Mouse (Mus musculus): ENCODE data around the gene Vmn1r44.
"Not testable (repeated sequence)": the region's sequence is repeated elsewhere in the genome, so short reads cannot be mapped to it uniquely, and the experiment has no call there.

The Vmn1r44 gene

DNA sequence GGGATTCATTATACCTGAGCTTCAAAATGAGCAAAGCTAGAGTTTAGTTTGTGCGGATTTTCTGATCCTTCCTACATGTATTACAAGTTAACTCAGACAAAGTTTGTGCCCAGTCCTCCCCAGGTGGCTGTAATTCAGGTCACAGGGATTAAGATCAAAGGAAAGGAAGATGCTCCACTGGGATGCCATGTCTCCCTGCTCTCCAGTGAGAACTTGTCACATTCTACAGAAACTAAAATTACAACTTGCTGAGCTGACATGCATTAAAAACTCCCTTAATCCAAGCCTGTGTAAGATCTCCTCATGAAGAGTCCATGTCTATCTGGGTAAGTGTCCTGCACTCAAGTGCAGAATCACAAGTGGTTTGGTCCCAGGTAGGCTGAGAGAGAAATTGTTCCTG, at the start of gene Vmn1r44:
TSS of gene Vmn1r44 (plus strand) at position 301 of the 400 bp plus-strand sequence.
- no peak for DNase-seq

DNA sequence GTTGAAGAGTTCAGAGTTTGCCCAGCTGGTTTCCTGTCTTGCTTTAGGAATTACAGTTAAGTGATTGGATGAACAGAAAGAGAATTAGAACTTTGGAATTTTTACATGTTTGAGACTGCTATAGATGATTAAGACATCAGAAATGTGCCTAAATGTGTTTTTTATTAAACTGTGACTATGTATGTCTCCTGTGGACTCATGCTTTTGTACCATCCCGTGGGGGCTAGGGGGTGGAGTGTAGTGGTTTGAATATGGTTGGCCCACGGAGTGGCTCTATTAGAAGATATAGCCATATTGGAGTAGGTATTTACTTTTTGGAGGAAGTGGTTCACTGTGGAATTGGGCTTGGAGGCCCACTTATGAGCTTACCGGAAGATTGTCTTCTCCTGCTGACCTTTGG, 25.9 kb upstream of the Vmn1r44 start:
- DNase-seq: no peak

DNA sequence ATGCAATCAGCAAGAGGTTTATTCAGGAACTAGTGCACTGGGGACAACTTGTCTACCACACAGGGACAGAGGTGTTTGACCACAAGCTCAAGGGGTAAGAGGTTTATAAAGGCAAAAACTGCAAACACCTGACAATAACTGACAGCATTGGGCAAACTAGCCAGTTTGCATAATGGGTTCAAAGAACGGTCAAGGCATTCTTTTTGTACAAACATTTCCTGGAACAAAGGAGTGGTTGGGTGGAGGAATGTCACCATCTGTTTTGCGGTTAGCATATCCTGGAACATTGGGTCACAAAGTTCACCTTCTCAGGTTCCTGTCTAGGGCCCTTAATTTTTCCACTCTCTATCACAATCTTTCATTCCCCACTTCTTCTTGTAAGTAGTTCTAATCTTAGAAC, 23.6 kb upstream of the Vmn1r44 start:
- no peak for DNase-seq

DNA sequence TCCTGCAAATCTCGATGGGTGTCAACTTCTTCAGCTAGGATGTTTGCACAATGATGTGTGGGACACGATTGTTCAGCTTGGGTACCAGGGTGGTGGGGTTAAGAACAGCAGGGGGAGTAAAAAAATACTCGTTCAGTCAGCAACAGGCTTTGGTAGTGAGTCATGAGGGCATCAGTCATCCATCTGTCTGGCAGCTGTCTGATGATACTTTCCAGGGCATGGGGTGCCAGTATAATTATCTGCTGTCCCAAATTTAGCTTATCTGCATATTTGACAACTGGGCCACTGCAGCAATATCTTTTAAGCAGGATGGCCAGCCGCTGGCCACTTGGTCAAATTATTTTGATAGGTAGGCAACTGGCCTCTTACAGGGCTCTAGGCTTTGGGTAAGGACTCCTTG, 19.7 kb upstream of the Vmn1r44 start:
- DNase-seq: no peak

DNA sequence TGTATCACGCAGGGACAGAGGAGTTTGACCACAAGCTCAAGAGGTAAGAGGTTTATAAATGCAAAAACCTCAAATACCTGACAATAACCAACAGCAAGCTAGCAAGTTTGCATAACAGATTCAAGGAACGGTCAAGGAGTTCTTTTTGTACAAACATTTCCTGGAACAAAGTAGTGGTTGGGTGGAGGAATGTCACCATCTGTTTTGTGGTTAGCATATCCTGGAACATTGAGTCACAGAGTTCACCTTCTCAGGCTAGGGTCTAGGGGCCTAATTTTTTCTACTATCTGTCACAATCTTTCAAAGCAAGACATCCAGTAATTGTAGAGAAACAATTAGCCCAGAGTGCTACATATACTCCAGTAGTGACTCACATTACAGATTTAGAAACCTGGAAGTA, 16.2 kb upstream of the Vmn1r44 start:
- DNase-seq: no peak

DNA sequence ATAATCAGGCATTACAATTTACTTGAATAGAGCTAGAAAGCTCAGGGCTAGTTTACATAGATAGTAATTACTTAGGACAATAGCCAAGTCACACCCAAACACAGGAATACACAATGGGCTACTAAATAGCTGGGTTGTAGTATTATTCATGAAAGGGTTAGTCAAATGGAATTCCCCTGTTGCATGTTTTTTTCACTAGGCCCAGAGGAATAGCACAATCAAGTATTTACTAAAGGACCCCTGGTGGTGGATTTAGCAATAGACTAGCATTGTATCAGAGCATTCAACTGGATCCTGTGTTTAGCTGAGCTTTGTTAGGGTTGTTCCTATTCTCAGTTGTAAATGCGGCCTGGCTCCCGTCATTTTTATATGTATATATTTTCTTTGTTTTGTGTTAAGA, 15.5 kb upstream of the Vmn1r44 start:
- no peak for DNase-seq

DNA sequence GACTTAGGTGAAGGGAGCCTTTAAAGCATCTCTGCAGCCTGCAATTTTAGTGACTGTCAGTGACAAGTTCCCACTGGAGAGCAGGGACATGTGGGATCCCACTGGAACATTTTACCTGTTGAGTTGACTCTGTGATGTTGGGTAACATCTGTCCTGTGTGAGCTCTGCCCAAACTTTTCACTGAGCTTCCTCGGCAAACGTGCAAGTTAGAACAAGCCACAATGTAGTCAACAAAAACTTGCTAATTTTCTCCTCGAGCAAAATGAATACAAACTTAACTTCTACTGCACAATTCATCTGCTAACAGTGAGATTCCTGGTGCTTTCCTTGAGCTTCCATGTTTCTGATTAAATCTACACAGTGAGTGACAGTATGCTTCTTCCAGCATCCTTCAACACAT, 7.1 kb upstream of the Vmn1r44 start, which contains the start of the genes Vmn1r42 and Vmn1r43:
TSS of gene Vmn1r42 (minus strand) at position 101 of the 400 bp plus-strand sequence.
TSS of gene Vmn1r43 (minus strand) at position 101 of the 400 bp plus-strand sequence.
- not testable (repeated sequence) for DNase-seq

DNA sequence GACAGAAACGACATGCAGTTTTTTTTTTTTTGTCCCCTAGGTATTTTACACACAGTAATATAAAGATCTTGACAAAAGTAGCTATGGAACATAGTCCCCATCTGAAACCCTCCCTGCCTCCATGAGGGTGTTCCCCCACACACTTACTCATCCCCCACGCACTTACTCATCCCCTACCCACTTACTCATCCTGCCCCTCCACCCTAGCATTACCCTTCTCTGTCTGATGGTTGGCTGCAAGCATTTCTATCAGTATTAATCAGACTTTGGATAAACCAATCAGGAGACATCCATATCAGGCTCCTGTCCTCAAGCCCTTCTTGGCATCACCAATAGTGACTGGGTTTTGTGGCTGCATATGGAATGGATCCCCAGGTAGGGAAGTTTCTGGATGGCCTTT, 6.5 kb upstream of the Vmn1r44 start:
- DNase-seq: no peak

DNA sequence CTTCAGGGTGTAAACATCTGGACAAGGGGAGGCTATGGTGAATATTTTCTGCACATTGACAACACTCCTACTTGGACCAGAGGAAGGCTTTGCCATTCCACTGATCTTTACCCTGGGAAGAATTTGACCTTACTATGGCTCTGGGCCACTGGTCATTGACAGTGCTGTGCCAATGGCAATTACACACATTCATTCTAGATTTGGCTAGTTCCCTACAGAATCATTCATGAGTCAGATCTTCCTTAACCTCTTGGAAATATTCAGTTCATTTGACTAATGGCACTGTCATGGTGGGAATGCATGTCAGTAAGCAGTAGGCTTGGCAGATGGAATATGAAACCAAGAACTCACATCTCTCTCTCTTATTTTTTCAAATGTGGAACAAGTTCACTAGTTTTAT, 2.6 kb upstream of the Vmn1r44 start:
- DNase-seq: no peak

DNA sequence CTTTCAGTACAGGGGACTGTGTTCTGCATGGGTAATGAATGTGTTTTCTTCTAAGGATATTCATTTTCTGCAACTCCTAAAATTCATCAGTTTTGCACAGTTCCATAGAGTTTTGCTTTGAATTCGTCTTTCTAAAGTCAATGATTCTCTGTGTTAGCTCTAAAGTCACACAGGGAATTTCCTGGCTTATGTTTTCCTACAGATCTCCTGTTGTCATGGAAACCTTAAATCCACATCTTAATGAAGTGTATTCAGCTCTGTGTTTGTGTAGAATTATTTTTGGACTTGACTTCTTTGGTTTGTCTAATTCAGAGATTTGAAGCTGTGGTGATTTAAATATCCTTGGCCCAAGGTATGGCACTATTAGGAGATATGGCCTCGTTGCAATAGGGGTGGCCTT, 352 bp downstream of the Vmn1r44 start:
- DNase-seq: no peak

DNA sequence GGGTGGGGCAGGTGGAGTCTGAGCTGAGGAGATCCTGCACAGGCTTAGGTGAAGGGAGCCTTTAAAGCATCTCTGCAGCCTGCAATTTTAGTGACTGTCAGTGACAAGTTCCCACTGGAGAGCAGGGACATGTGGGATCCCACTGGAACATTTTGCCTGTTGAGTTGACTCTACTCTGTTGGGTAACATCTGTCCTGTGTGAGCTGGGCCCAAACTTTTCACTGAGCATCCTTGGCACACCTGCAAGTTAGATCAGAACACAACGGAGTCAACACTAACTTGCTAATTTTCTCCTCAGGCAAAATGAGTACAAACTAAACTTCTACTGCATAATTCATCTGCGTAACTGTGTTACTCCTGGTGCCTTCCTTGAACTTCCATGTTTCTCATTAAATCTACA, 57.0 kb downstream of the Vmn1r44 start, which contains the start of gene Vmn1r45:
TSS of gene Vmn1r45 (minus strand) at position 101 of the 400 bp plus-strand sequence.
- DNase-seq: not testable (repeated sequence)

DNA sequence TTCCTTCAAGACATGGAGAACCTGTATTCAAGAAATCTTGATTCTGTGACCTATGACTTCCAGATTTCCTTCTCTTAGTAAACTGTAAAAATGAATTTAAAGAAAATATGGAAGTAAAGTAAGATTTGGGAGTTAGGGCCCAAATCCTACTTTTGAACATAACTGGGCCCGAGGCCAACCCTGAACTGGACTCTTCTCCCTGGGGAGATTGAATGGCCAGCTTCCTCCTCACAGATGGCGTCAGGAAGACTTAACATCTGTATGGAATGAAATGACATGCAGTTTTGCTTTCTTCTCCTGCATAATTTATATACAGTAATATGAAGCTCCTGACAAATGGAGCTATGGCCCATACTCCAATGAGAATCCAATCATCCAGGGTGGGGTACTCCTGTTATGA, 57.5 kb downstream of the Vmn1r44 start:
- no peak for DNase-seq

Data from lung, postnatal 10 days (tissue).